Mouse (Mus musculus) cortical plate, adult 2 months (tissue): Measurements from ENCODE around the gene P4ha2.

Experiments used
- CTCF ChIP-seq: fragments of 200-500 bp; IDR thresholded peaks from 2 replicates; pipeline ENCODE4 v1.5.1; 2011; ENCODE audit warnings: mild to moderate bottlenecking, control low read depth, low read length; ENCODE audit not compliant: insufficient read depth; ENCODE audit errors: extremely low read depth
- POLR2A ChIP-seq: fragments of 200-500 bp; IDR thresholded peaks from 2 replicates; pipeline ENCODE4 v1.6.1; 2011; ENCODE audit warnings: mild to moderate bottlenecking, low read length, control low read depth; ENCODE audit not compliant: insufficient read depth; ENCODE audit errors: extremely low read depth

DNA sequence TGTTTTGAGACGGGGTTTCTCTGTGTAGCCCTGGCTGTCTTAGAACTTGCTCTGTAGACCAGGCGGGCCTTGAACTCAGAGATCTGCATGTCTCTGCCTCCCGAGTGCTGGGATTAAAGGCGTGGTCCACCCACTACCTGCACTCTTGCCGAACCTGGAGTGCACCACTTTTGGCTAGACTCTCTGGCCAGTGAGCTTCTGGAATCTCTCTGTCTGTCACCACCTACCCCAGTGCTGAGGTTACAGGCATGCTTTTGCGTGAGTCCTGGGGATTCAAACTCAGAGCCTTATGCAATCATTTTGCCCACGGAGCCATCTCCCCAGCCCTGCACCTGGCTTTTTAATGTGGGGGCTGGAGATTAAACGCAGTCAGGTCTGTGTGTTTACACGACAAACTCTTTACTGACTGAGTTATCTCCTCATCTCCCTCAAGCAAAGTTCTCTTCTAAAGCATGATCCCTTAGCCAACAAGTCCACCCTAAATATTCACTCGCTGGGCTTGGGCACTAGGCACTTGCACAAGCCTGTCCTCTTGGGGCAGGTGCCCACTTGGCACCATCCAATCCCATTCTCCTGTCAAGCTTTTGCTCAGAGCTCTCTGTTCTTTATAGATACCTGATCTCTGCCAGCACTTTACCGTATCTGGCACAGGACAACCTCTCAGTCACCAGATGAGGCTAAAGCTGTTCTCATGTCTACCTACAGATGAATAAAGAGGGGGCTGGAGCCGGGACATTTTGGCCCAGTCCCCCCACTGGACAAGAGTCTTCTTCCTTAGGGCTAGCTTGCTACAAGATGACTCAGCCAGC lies 34.6 kb upstream of the P4ha2 start:
- no peak for TF ChIP-seq CTCF
- TF ChIP-seq POLR2A: no peak
